Comparison of ENCODE assay signal across 9 mouse cellular contexts in the genomic region with DNA sequence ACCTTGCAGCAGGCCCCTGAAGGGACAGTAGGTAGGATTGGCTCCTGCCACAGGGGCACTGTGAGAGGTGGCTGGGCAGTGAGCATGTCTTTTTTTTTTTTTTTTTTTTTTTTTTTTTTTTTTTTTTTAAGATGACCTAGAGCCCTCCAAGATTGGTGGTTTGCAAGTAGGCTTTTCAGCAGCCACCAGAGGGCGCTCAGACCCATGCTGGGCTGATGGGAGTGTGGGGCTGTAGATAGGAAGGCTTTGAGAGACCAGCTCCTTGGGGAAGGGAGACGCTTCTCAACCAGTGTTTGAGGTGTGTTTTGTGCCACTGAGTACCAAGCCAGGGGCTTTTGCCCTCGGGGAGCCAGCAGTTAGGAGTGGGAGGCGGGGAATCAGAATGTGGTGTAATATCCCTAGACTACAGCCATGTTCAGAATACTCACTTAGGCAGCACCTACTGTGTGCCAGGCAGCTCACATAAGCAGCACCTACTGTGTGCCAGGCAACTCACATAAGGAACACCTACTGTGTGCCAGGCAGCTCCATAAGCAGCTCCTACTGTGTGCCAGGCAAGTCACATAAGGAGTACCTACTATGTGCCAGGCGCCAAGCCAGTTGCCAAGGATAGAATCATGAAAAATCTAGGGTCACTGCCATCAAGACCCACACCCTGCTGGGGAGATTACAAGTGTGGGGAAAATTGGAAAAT.
A peak's percentile ranks its signal among the peaks of the same experiment; 100 is the strongest.
DNase-seq lines count a peak whose midpoint lies in the region; ATAC-seq and TF ChIP-seq lines count a peak whose summit lies in the region.
"Had no signal": no experiment of that assay in that cellular context is flagged by ENCODE, and none has a peak within 500 bp of the region (broad histone marks: within the 10 kb centered on the region; RNA-seq: fewer than 3 reads in every experiment).

No protein-coding gene starts in this region.

- H3K36me3 ChIP-seq in neural tube, embryonic 15.5 days: no peaks in the 10 kb centered on the region
- H3K36me3 ChIP-seq in forebrain, postnatal 0 days (ENCODE audit: insufficient read depth): no peaks in the 10 kb centered on the region
- no peaks in the 10 kb centered on the region for H3K36me3 ChIP-seq in intestine, postnatal 0 days (ENCODE audit: control insufficient read depth, insufficient read depth)
- no peaks in the 10 kb centered on the region for H3K36me3 ChIP-seq in limb, embryonic 11.5 days (ENCODE audit: control insufficient read depth, insufficient read depth, low read length)
- H3K36me3 ChIP-seq: neural tube, embryonic 13.5 days had no signal

- H3K27me3 ChIP-seq in neural tube, embryonic 15.5 days (replicated peaks): peaks cover 3% of the 10 kb centered on the region; the same call in 1 of the 2 replicates
- no peaks in the 10 kb centered on the region for H3K27me3 ChIP-seq in forebrain, postnatal 0 days (ENCODE audit: insufficient read depth, low read length)
- H3K27me3 ChIP-seq in intestine, postnatal 0 days (replicated peaks; ENCODE audit: control insufficient read depth, insufficient read depth, low read length): no peaks in the 10 kb centered on the region
- no peaks in the 10 kb centered on the region for H3K27me3 ChIP-seq in limb, embryonic 11.5 days (ENCODE audit: control insufficient read depth, insufficient read depth, low read length)
- H3K27me3 ChIP-seq: neural tube, embryonic 13.5 days had no signal

- no peaks in the 10 kb centered on the region for H3K4me1 ChIP-seq in neural tube, embryonic 15.5 days
- H3K4me1 ChIP-seq in forebrain, postnatal 0 days (ENCODE audit: insufficient read depth): no peaks in the 10 kb centered on the region
- H3K4me1 ChIP-seq in intestine, postnatal 0 days (replicated peaks; ENCODE audit: control insufficient read depth, insufficient read depth, low read length): no peaks in the 10 kb centered on the region
- no peaks in the 10 kb centered on the region for H3K4me1 ChIP-seq in limb, embryonic 11.5 days (ENCODE audit: control insufficient read depth, insufficient read depth, low read length)
- H3K4me1 ChIP-seq: neural tube, embryonic 13.5 days had no signal

- H3K4me3 ChIP-seq in neural tube, embryonic 15.5 days (replicated peaks): no peak overlapping the region
- no peak overlapping the region for H3K4me3 ChIP-seq in forebrain, postnatal 0 days (ENCODE audit: low read depth, low read length)
- H3K4me3 ChIP-seq in intestine, postnatal 0 days (ENCODE audit: low read depth, low read length): no peak overlapping the region
- H3K4me3 ChIP-seq in limb, embryonic 11.5 days (ENCODE audit: low read depth, low read length): no peak overlapping the region
- H3K4me3 ChIP-seq: neural tube, embryonic 13.5 days had no signal

- no peak overlapping the region for H3K9ac ChIP-seq in neural tube, embryonic 15.5 days (replicated peaks)
- no peak overlapping the region for H3K9ac ChIP-seq in forebrain, postnatal 0 days
- H3K9ac ChIP-seq in intestine, postnatal 0 days (ENCODE audit: low read depth, low read length): no peak overlapping the region
- H3K9ac ChIP-seq in limb, embryonic 11.5 days (ENCODE audit: low read length): no peak overlapping the region
- H3K9ac ChIP-seq: neural tube, embryonic 13.5 days had no signal

- H3K4me2 ChIP-seq in neural tube, embryonic 15.5 days: no peak overlapping the region
- H3K4me2 ChIP-seq in forebrain, postnatal 0 days (ENCODE audit: low read depth): no peak overlapping the region
- H3K4me2 ChIP-seq in intestine, postnatal 0 days (replicated peaks; ENCODE audit: low read depth): no peak overlapping the region
- no peak overlapping the region for H3K4me2 ChIP-seq in limb, embryonic 11.5 days (ENCODE audit: low read depth, severe bottlenecking)
- H3K4me2 ChIP-seq: neural tube, embryonic 13.5 days had no signal

- ATAC-seq in neural tube, embryonic 15.5 days (ENCODE audit: low FRiP score): no peak
- ATAC-seq in forebrain, postnatal 0 days: no peak; the same call in 1 of the 2 replicates
- 0 out of 2 replicates have a peak, but pooled peaks have one; percentile 22 for ATAC-seq in intestine, postnatal 0 days
- ATAC-seq in limb, embryonic 11.5 days (ENCODE audit: insufficient number of reproducible peaks, low FRiP score, low TSS enrichment, low read depth): peak; percentile 65; the same call in 1 of the 2 replicates

- DNase-seq in neural tube, embryonic 10.5 days (ENCODE audit: extremely low spot score, low spot score): peak; percentile 85
- DNase-seq in cerebellum, adult 18-20 months: peak; percentile 63 to 73
- DNase-seq in forebrain, postnatal 0 days: peak; percentile 72
- peak; percentile 90 for DNase-seq in limb, embryonic 11.5 days (ENCODE audit: low spot score)
- DNase-seq in ovary, postnatal 10 days (ENCODE audit: low spot score): peak; percentile 47
- peak; percentile 40 for DNase-seq in urinary bladder, adult 2 months (ENCODE audit: low spot score)

- H3K27ac ChIP-seq in neural tube, embryonic 15.5 days (replicated peaks): no peak overlapping the region
- H3K27ac ChIP-seq in forebrain, postnatal 0 days (ENCODE audit: low read depth, low read length): no peak overlapping the region
- H3K27ac ChIP-seq in intestine, postnatal 0 days (ENCODE audit: low read depth, low read length): no peak overlapping the region
- H3K27ac ChIP-seq in limb, embryonic 11.5 days (replicated peaks; ENCODE audit: low read depth, low read length): no peak overlapping the region
- H3K27ac ChIP-seq: neural tube, embryonic 13.5 days had no signal

- H3K9me3 ChIP-seq in neural tube, embryonic 15.5 days (replicated peaks): no peaks in the 10 kb centered on the region
- H3K9me3 ChIP-seq in forebrain, postnatal 0 days (ENCODE audit: low read length): no peaks in the 10 kb centered on the region
- H3K9me3 ChIP-seq in intestine, postnatal 0 days (ENCODE audit: control insufficient read depth): no peaks in the 10 kb centered on the region
- H3K9me3 ChIP-seq in limb, embryonic 11.5 days (ENCODE audit: control insufficient read depth, low read length): no peaks in the 10 kb centered on the region
- H3K9me3 ChIP-seq: neural tube, embryonic 13.5 days had no signal

- WGBS in neural tube, embryonic 15.5 days: 40% methylated on average over 5 of the region's 5 CpGs
- whole genome bisulfite sequencing in forebrain, postnatal 0 days: 35% methylated on average over 5 of the region's 5 CpGs
- 35% methylated on average over 5 of the region's 5 CpGs for WGBS in intestine, postnatal 0 days
- WGBS in limb, embryonic 11.5 days: 29% methylated on average over 5 of the region's 5 CpGs

- TF ChIP-seq CTCF in forebrain, postnatal 0 days (IDR thresholded peaks at IDR 0.05; ENCODE audit: low read depth): peak; percentile 62
- TF ChIP-seq CTCF in intestine, postnatal 0 days (IDR thresholded peaks at IDR 0.05; ENCODE audit: low read depth): peak; percentile 80

Comparison
In these comparisons a context has a peak if more than half of its experiments do, and no peak if none do; other contexts are left out.
1. DNase-seq: peak in every context shown above with its lines; median percentile 90 in limb, embryonic 11.5 days; 85 in neural tube, embryonic 10.5 days; 72 in forebrain, postnatal 0 days; 68 in cerebellum, adult 18-20 months; 47 in ovary, postnatal 10 days; 40 in urinary bladder, adult 2 months.
2. ATAC-seq: peak in intestine, postnatal 0 days (single experiment) and limb, embryonic 11.5 days (single experiment); none in neural tube, embryonic 15.5 days (single experiment) and forebrain, postnatal 0 days (single experiment).